Mouse (Mus musculus) liver, embryonic 16.5 days (tissue): ENCODE measurements around the gene Stam2. TPM values are rescaled to one million over a fixed set of nuclear protein-coding genes. Genes with fewer than 3 reads are reported as not detected.

Experiments
- ATAC-seq: fragments of 200-750 bp; cut with Nextera tagmentation; 2 replicates; pipeline ENCODE4 v1.8.0; 2017; ENCODE audit warnings: low read depth, mild to moderate bottlenecking, moderate number of reproducible peaks, moderate library complexity
- H3K27ac ChIP-seq: fragments of 300-500 bp; sonication (generic); 2 replicates; pipeline ENCODE4 v1.5.1; 2014; ENCODE audit warnings: mild to moderate bottlenecking, low read length
- H3K27me3 ChIP-seq: fragments of 300-500 bp; sonication (generic); 2 replicates; pipeline ENCODE4 v1.6.1; 2014; ENCODE audit warnings: low read depth, low read length, mixed read lengths; ENCODE audit not compliant: control insufficient read depth, insufficient read depth
- H3K36me3 ChIP-seq: fragments of 300-500 bp; sonication (generic); 2 replicates; pipeline ENCODE4 v1.6.1; 2014; ENCODE audit warnings: mild to moderate bottlenecking; ENCODE audit not compliant: control insufficient read depth, insufficient read depth
- H3K4me1 ChIP-seq: fragments of 300-500 bp; sonication (generic); 2 replicates; pipeline ENCODE4 v1.6.1; 2014; ENCODE audit warnings: low read depth, low read length, mixed read lengths; ENCODE audit not compliant: control insufficient read depth
- H3K4me2 ChIP-seq: fragments of 300-500 bp; sonication (generic); 2 replicates; pipeline ENCODE4 v1.6.1; 2014; ENCODE audit warnings: low read depth, low read length, mixed read lengths
- H3K4me3 ChIP-seq: fragments of 300-500 bp; sonication (generic); 2 replicates; pipeline ENCODE4 v1.5.1; 2014; ENCODE audit warnings: low read depth, mild to moderate bottlenecking, low read length
- H3K9ac ChIP-seq: fragments of 300-500 bp; sonication (generic); 2 replicates; pipeline ENCODE4 v1.6.1; 2014; ENCODE audit warnings: low read depth, low read length
- H3K9me3 ChIP-seq: fragments of 300-500 bp; sonication (generic); replicated peaks from 2 replicates; pipeline ENCODE4 v1.6.1; 2016; ENCODE audit warnings: low read length; ENCODE audit not compliant: control insufficient read depth
- WGBS: fragments of 180-500 bp; shearing (Covaris S2); extraction: QIAGEN DNeasy Blood & Tissue Kit; methylation state at CpG from one replicate; pipeline ENCODE4 v1.1.7; 2014; ENCODE audit not compliant: insufficient replicate concordance; 5-methylcytosine and 5-hydroxymethylcytosine counted together
- polyA plus RNA-seq: library from polyadenylated mRNA; unstranded; fragments of >200 nt; fragmentation: Nextera tagmentation; extraction: Ambion mirVana; gene quantifications from 2 replicates; pipeline ENCODE4 v1.2.1, GENCODE M21; 2015

The Stam2 gene
- polyA plus RNA-seq, 1 experiment from 2014 or later: 8.6 TPM

DNA sequence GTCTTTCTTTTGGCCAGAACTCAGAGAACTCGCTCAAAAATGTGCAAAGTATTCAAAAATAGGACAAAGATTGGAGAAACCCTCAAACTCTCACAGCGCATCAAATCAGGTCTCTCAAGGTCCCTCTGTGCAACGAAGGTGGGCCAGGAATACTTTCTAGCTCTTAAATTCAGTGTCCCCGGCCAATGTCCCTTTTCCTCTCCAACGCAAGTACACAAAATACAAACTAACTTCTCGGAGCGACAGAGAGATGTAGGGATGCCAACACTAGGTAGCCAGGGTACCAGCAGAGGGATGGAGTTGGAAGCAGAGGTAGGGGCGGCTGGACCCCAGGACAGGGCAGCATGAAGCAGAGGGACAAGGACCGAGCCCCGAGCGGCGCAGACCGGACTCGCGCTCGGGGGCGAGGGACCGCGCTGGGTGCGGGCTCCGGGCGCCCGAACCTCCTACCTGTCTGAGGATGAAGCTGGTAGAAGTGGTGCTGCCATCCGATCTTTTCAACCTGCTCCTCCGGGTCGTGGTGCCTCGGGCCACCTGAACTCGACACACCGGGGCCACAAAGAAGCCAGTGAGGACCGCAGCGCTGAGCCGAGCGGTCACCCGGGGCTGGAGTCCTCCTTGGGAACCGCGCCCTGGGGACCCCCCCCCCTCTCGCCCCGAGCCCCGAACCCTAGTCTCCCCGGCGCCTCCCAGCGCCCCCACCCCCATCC lies 66.6 kb downstream of the Stam2 start:
- H3K36me3 ChIP-seq: no peaks in the 10 kb centered on the region
- no peak overlapping the region for H3K9ac ChIP-seq
- WGBS: 2% methylated on average over 35 of the region's 42 CpGs
- H3K27me3 ChIP-seq: peaks cover 32% of the 10 kb centered on the region
- H3K4me2 ChIP-seq: peak overlapping the region; percentile 68
- H3K4me3 ChIP-seq: peak overlapping the region; percentile 52
- ATAC-seq: no peak; the same call in 1 of the 2 replicates
- H3K4me1 ChIP-seq: no peaks in the 10 kb centered on the region; the same call in 1 of the 2 replicates
- no peaks in the 10 kb centered on the region for H3K9me3 ChIP-seq
- no peak overlapping the region for H3K27ac ChIP-seq

DNA sequence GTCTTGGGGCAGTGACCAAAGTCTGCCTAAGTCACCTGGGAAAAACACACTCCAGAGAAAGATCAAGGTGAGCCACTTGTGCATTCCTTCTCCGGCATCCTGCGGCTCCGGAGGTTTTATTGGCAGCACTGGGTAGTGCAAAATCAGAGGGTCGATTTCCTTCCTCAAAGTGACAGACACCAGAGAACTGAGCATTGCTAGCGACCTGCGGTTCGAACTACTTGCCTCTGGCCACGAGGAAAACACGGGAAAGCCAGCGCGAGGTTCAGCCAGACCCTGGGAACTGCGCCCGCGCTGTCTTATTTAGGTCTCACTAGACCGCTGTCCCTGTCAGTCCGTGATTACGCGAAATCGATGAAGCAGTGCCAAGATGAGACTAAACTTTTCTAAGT lies 67.2 kb downstream of the Stam2 start:
- no peak for ATAC-seq

GRCm38 (mm10) chr2:52673172-52673571 lies 68.9 kb downstream of the Stam2 start:
- Histone ChIP-seq H3K4me2 (no peak overlapping the region), H3K4me3 (no peak overlapping the region), H3K27ac (no peak overlapping the region), H3K9ac (no peak overlapping the region), H3K4me1 (no peaks in the 10 kb centered on the region; the same call in 1 of the 2 replicates), H3K36me3 (no peaks in the 10 kb centered on the region), H3K9me3 (no peaks in the 10 kb centered on the region), H3K27me3 (peaks cover 31% of the 10 kb centered on the region)
- ATAC-seq: no peak
- WGBS: 60% methylated on average over 1 of the region's 1 CpGs

More for the DNA sequence above, 67.2 kb downstream of the Stam2 start:
- Histone ChIP-seq H3K4me3 (peak overlapping the region; percentile 52; the same call in 1 of the 2 replicates), H3K9ac (no peak overlapping the region), H3K9me3 (no peaks in the 10 kb centered on the region), H3K27me3 (peaks cover 32% of the 10 kb centered on the region), H3K4me1 (no peaks in the 10 kb centered on the region; the same call in 1 of the 2 replicates), H3K36me3 (no peaks in the 10 kb centered on the region), H3K27ac (no peak overlapping the region), H3K4me2 (peak overlapping the region; percentile 68; the same call in 1 of the 2 replicates)
- WGBS: 1% methylated on average over 19 of the region's 19 CpGs

DNA sequence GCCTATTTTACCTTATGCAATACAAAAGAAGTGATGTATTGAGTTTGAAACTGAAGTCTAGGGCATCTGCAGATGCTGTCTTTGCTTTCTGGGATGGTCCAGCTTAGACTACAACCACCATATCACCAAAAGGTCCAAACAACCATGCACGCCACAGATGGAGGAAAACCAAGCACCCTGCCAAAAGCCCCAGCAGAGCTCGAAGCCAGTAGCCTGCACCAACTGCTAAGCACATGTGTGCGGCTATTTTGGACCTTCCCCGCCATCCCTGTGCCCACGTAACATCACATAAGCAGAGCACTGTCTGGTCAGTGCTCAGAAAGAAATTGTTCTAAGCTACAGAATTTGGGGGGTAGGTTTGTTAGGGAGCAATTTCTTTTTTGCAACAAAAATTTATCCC lies 71.3 kb downstream of the Stam2 start:
- ATAC-seq: no peak
- 73% methylated on average over 5 of the region's 5 CpGs for WGBS
- H3K4me1 ChIP-seq: no peaks in the 10 kb centered on the region; the same call in 1 of the 2 replicates
- peaks cover 12% of the 10 kb centered on the region for H3K27me3 ChIP-seq
- no peak overlapping the region for H3K4me2 ChIP-seq
- no peaks in the 10 kb centered on the region for H3K36me3 ChIP-seq
- H3K27ac ChIP-seq: no peak overlapping the region
- no peak overlapping the region for H3K4me3 ChIP-seq
- H3K9ac ChIP-seq: no peak overlapping the region
- H3K9me3 ChIP-seq: no peaks in the 10 kb centered on the region

GRCm38 (mm10) chr2:52668480-52668879 lies 73.6 kb downstream of the Stam2 start:
- WGBS: 71% methylated on average over 6 of the region's 6 CpGs
- no peaks in the 10 kb centered on the region for H3K36me3 ChIP-seq
- no peaks in the 10 kb centered on the region for H3K9me3 ChIP-seq
- H3K9ac ChIP-seq: no peak overlapping the region
- H3K4me1 ChIP-seq: no peaks in the 10 kb centered on the region
- no peak for ATAC-seq
- H3K27ac ChIP-seq: no peak overlapping the region
- H3K4me3 ChIP-seq: no peak overlapping the region
- no peak overlapping the region for H3K4me2 ChIP-seq
- H3K27me3 ChIP-seq: no peaks in the 10 kb centered on the region; the same call in 1 of the 2 replicates

DNA sequence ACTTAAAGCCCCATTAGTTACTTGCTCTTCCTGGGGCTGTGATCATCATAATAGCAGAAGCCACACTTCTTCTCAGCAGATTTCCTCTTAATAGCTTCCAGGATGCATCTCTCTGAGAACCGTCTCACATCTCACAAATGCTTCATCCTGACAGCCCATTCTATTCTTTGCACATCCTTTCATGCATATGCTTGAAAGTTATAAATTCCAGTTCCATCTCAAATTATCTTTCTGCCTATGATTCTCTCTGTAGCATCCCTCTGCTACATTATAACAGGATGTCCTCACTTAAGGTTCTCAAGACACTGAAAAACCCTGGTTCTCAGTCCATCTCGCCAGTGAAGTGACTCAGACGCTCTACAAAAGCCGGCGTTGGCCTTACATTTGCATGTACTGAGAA lies 85.4 kb downstream of the Stam2 start:
- H3K4me1 ChIP-seq: no peaks in the 10 kb centered on the region
- no peak for ATAC-seq
- H3K9me3 ChIP-seq: no peaks in the 10 kb centered on the region
- no peak overlapping the region for H3K4me3 ChIP-seq
- H3K36me3 ChIP-seq: no peaks in the 10 kb centered on the region
- 65% methylated on average over 5 of the region's 5 CpGs for WGBS
- H3K9ac ChIP-seq: no peak overlapping the region
- H3K27me3 ChIP-seq: no peaks in the 10 kb centered on the region
- no peak overlapping the region for H3K27ac ChIP-seq
- H3K4me2 ChIP-seq: no peak overlapping the region

DNA sequence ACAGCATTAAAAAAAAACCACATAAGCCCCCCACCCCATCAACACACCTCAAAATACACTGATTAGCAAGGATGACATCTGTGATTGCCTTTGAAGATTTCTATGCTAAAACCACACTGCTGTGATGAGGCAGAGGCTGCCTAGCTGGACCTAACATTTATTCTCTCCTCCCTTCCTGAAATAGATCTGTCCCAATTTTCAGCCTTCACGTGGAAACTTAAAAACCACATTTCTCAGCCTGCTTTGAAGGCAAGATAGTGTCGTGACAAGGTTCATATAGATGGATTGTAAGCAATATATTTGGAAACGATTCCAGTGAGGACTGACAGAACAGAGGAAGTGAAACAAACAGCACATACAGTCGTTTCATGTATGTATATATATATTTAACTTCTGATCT lies 87.5 kb downstream of the Stam2 start:
- H3K9ac ChIP-seq: no peak overlapping the region
- 29% methylated on average over 4 of the region's 4 CpGs for WGBS

DNA sequence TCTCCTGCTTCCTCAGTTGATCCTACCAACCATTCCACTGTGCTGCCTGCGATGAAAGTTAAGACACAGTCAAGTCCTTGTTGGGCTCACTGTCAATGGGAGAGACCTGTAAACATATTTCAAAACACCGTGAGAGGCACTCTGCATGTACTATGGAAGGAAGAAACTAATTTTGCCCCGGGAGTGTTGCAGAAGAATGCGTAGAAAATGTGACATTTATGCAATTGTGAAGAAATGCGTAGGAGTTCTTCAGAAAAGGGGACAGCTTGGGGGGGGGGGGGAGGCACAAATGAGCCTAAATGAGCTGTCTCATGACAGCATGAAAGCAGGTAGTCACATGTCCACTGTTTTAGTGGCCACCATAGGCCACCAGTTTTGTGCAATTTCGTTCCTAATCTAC lies 90.5 kb downstream of the Stam2 start:
- 68% methylated on average over 6 of the region's 6 CpGs for WGBS
- Histone ChIP-seq H3K36me3 (no peaks in the 10 kb centered on the region), H3K27ac (no peak overlapping the region), H3K27me3 (no peaks in the 10 kb centered on the region), H3K4me2 (no peak overlapping the region), H3K4me3 (no peak overlapping the region), H3K4me1 (no peaks in the 10 kb centered on the region), H3K9ac (no peak overlapping the region), H3K9me3 (no peaks in the 10 kb centered on the region)
- no peak for ATAC-seq

More for the DNA sequence above, 87.5 kb downstream of the Stam2 start:
- Histone ChIP-seq H3K4me3 (no peak overlapping the region), H3K36me3 (no peaks in the 10 kb centered on the region), H3K27ac (no peak overlapping the region), H3K27me3 (no peaks in the 10 kb centered on the region), H3K4me2 (no peak overlapping the region), H3K9me3 (no peaks in the 10 kb centered on the region), H3K4me1 (no peaks in the 10 kb centered on the region)
- no peak for ATAC-seq

GRCm38 (mm10) chr2:52647255-52647998 lies 94.7 kb downstream of the Stam2 start:
- Histone ChIP-seq H3K9me3 (no peaks in the 10 kb centered on the region), H3K9ac (no peak overlapping the region), H3K27me3 (no peaks in the 10 kb centered on the region), H3K4me1 (no peaks in the 10 kb centered on the region), H3K27ac (no peak overlapping the region), H3K4me3 (no peak overlapping the region), H3K36me3 (no peaks in the 10 kb centered on the region), H3K4me2 (no peak overlapping the region)
- 57% methylated on average over 8 of the region's 8 CpGs for WGBS
- no peak for ATAC-seq
